Mouse (Mus musculus) cerebellum, adult 2 months (tissue): ENCODE measurements at regions not wholly inside any gene's neighbourhood (a gene's known extent, or its start where the extent isn't known, plus 50 kb on each side); places are given as distances from the start of the nearest gene placed in this dataset.

Experiments
- CTCF ChIP-seq: fragments of 200-500 bp; IDR thresholded peaks from 2 replicates; pipeline ENCODE4 v1.5.1; 2011; ENCODE audit warnings: low read depth, mild to moderate bottlenecking, control low read depth, low read length, moderate library complexity, borderline replicate concordance; ENCODE audit not compliant: insufficient read depth
- POLR2A ChIP-seq: fragments of 200-500 bp; IDR thresholded peaks from 2 replicates; pipeline ENCODE4 v1.6.1; 2011; ENCODE audit warnings: low read length, control low read depth, borderline replicate concordance; ENCODE audit not compliant: insufficient read depth

- TF ChIP-seq POLR2A = no peak
- no peak for TF ChIP-seq CTCF
These were observed 110.6 kb downstream of the Tmx1 start for GRCm38 (mm10) chr12:70563446-70563845.
